Mouse (Mus musculus) urinary bladder, adult 18-20 months (tissue): ENCODE data around the gene Mta3.
"Not testable (repeated sequence)": the region's sequence is repeated elsewhere in the genome, so short reads cannot be mapped to it uniquely, and the experiment has no call there.

ENCODE experiments used
- DNase-seq, 2 experiments: peaks; one replicate each; pipeline ENCODE4 v3.0.0; 2022; ENCODE audit warnings: low spot score in 2 of 2, mixed read lengths in 2 of 2

Gene Mta3

DNA sequence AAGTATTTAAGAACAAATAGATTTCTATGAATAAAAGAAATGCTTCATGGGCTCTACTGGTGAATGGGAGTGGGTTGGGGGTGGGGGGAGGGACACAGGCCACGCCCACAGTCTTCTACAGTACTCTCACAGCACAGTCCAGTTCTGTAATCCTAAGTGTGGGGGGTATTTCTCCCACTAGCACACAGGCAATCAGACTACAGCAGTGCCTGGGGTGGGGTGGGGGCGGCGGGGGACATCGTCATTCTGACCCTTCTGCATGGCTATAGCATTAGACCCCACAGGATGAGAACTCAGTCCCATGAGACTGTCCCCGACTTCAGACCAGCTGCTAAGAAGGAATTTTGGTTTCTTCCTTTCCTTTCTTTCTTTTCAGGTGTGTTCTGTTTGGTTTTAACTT is 143.8 kb downstream of the Mta3 start:
- no peak for DNase-seq

DNA sequence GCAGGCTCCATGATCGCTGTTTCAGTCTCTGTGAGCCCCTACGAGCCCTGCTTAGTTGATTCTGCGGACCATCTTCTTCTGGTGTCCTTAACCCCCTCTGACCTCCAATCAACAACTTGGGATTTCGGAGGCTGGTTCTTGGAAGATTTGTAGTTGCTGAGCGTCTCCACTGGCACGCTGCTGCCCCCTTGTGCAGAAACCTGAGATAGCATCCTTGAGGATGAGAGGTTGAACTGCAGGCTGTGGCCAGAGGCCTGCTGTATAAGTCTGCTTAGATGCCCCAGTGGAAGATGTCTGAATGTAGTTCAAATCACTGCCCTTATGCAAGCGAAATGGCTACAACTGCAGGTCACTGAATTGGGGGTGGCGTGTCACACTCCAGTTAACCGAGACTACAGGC is 144.5 kb downstream of the Mta3 start:
- peak; percentile 61 to 85 for DNase-seq

DNA sequence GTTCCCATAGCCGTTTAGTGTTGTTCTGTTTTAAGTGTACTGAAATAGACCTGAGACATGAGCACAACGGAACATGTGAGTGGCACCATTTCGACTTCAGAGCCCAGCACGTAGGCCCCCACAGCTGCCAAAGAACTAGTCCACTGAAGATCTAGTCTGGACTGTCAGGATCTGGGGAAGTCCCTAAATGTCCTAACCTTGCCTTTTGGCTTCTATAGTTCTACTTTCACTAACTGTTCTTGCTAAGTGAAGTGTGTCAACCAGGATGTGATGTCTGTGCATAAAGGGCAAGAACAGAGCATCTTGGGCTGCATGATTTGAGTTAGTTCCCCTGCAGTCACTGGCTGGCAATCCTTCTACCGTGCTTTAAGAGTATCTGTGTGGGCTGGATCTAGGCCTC is 144.9 kb downstream of the Mta3 start:
- no peak for DNase-seq

DNA sequence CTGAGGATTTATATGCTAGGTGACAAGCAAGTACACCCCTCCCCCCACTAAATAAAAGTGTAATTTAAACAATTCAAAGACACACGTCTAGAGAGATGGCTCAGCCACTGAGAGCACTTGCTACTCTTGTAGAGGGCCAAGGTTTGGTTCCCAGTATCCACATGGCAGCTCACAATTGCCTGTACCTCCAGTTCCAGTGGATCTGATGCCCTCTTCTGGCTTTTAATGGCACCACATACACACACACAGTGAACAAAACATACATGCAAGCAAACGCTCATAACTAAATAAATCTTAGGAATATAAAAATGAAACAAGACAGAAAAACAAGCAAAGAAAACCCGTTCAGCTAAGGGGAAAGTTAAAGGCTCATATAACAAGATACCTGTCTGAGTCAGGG is 147.9 kb downstream of the Mta3 start:
- DNase-seq = no peak

DNA sequence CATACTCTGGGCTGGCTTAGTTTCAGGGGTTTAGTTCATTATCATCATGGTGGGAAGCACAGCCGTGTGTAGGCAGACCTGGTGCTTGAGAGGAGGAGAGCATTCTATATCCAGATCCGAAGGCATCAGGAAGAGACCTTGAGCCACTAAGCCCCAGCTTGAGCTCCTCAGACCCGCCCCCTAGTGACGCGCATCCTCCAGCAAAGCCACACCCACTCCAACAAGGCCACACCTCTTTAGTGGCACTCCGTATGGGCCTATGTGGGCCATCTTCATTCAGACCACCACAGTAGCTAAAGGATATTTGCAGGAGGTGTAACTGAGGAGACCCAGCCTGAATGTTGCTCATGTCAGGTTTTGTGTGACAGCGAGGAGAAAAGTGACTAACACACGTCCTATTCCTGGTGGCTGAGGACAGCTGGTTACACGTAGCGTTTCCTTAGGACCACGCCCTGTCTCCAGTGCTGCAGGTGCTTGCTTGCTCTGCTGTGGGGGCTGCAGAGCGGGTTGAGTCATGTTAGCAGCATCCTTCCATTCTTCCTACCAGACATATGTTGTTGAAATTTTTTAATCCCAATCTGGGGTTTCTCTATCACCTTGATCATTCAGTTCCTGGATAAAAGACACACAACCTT is 148.4 kb downstream of the Mta3 start:
- no peak for DNase-seq

DNA sequence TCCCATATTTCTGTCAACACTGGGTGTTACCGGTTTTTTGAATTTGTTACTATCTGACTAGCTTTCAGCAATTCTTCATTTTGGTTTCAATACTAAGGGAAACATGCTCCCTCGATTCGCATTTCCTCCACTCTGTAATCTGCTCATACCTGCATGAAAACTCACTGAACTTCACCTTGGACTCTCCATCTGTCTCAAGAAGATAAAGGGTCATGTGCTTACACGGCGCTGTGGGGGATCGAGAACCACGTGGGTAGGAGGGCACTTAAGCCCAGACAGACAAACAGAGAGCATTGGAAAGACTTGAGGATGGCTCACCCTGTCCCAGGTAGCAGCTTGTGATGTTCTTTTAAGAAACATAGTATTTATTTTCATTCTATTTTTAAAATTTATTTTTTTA is 152.4 kb downstream of the Mta3 start:
- DNase-seq = no peak

DNA sequence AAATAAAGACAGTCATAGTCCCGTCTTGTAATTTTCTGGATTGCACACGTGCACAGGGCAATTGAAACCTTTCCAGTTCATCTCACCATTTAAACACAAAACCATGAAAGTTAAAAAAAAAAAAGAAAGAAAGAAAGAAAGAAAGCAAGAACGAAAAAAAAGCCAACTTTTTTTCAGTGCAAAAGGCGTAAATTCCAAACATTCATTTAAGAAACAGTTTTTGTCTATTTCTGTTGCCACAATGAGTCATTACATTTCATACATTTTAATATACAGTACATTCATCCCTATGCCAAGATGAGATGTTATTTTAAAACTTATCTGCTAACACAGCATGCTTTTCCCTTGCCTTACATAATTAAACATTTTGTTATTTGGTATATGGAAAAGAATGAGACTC is 153.7 kb downstream of the Mta3 start:
- no peak for DNase-seq

DNA sequence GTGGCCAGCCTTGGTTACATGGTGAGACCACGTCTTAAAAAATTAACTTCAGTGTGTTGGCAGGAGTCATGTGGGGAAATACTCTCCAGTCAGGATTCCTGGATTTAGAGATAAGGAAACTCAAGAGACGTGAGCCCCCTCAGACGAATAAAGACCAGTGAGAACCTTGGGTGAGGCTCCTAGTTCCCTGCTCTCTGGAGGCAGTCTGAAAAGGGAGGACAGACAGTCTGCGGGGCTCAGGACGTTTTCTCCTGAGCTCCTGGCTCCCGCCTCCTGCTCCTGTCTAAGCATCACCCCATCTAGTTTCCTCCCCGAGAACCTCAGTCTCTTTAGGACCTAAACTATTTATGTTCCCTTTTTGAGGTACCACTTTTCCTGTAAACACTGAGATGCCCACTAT is 154.3 kb downstream of the Mta3 start:
- DNase-seq = no peak

DNA sequence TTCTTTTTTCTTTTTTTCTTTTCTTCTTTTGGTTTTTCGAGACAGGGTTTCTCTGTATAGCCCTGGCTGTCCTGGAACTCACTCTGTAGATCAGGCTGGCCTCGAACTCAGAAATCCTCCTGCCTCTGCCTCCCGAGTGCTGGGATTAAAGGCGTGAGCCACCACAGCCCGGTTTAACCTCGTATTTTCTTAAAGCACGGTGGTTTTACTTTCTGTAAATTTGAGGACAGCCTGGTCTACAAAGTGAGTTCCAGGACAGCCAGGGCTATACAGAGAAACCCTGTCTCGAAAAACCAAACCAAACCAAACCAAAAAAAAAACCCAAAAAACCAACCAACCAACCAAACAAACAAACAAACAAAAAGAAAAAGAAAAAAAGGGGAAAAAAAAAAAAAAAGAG is 155.0 kb downstream of the Mta3 start:
- not testable (repeated sequence) for DNase-seq

DNA sequence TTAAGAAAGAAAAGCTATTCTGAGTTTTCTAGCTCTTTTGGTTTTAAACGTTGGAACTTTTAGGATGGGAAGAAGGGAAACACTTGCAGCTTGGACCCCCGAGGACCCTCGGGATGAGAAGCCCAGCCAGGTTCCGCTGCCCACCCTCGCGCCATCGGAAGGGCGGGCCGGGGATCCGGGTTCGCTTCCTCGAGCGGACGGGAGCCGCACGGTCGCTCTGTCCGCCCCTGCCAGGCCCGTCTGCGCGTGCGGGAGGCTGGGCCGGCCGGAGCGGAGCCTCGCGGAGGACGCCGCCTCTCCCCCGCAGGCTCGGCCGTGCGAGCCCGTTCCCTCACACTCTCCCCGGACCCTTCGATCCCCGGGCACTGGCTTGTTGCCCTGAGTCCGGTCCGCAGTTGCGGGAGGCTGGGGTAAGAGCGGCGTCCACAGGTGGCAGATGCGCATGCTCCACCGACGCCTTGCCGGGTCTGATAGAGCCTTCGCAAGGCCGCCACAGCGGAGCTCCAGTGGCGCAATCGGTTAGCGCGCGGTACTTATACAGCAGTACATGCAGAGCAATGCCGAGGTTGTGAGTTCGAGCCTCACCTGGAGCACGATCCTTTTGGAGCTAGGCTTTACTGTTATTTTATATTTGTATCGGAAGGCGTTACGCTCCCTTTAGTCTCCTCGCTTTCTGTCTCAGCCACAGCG is 155.6 kb downstream of the Mta3 start:
- DNase-seq = peak; percentile 93 to 100

DNA sequence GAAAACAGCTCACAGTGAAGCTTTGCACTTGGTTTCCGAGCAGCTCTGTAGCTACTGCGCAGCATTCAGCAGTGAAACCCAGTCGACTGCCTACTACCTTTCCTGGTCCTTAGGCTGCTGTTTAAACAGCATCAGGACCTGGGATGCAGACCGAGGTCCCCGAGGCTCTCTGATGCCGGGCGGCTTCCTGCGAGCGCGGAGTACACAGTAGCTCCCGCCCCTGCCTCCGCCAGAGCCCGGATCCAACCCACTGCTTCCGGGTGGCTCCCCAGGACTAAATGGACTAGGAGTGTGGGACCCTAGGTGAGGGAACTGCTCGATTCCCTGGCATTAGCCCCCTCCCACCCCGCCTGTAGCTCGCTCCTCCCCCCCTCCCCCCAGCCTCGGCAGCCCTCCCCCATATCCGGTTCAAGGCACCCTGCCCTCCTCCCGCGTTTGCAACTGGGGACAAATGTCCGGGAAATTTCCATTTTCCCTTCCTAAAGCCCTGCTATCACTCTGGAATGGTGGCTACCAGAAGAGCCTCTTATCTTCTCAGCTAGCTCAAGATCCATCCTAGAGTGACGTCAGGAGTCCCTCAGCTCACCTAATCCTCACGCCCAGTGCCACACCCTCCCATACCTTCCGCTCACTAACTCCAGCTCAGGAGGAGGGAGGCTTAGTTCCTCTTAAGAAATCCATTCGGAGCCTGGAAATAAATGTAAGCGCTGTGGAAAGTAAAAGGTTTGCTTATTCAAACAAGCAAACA is 156.3 kb downstream of the Mta3 start:
- DNase-seq = peak; percentile 40 to 68

DNA sequence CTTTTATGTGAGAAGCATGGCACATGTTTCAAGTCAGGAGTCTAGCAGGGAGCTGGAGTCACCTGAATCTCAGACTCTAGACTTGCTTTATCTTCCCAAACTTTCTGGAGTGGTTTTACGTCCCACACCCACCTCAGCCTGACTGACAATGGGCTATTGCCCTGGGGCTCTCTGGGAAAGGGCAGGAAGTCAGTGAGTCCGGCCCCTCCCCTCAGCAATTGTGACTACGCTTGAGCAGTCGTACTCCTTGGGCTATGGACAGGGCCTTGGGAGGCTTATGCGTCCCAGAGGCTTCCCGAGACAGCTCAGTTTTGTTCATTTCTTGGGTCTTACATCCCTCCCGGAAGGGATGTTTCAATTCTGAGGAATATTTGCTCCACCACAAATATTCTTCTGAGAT is 159.4 kb downstream of the Mta3 start:
- no peak for DNase-seq

DNA sequence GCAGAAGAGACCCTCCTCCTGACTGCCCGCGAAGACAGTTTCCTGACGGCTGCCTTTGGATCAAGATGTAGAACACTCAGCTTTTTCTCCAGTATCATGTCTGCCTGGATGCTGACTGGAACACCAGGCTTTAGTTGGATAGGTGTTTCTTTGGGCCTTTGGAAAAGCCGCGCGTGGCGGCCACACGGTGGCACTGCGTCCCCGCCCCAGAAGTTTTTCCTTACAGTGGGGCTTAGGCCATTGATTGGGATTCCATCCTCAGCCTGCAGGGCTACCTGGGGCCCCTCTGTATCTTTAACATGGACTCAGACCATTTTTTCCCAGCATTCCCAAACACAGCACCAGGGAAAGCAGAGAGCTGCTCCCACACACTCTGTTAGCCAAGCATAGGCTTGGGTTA is 160.6 kb downstream of the Mta3 start:
- no peak for DNase-seq

DNA sequence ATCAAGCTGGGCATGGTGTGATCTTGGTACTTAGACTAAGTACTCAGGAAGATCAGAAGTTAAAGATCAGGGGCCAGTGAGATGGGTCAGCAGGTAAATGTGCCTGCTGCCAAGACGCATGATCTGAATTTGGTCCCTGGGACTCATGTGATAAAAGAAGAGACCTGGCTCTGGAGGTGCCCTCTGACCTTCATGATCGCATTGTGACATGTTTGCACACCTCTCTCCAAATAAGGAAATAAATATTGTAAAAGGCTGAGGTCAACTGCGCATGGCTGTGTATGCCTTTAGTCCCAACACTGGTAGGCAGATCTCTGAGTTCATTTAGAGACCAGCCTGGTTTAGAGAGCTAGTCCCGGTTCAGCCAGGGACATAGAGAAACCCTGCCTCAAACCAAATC is 164.4 kb downstream of the Mta3 start:
- no peak for DNase-seq
